Mouse (Mus musculus): ENCODE measurements around the gene Topbp1. TPM values are rescaled to one million over a fixed set of nuclear protein-coding genes. Genes with fewer than 3 reads are reported as not detected.

Topbp1 gene
- total and polyA plus RNA-seq, 3 experiments, result 59.7 to 472 (median 298) TPM

DNA sequence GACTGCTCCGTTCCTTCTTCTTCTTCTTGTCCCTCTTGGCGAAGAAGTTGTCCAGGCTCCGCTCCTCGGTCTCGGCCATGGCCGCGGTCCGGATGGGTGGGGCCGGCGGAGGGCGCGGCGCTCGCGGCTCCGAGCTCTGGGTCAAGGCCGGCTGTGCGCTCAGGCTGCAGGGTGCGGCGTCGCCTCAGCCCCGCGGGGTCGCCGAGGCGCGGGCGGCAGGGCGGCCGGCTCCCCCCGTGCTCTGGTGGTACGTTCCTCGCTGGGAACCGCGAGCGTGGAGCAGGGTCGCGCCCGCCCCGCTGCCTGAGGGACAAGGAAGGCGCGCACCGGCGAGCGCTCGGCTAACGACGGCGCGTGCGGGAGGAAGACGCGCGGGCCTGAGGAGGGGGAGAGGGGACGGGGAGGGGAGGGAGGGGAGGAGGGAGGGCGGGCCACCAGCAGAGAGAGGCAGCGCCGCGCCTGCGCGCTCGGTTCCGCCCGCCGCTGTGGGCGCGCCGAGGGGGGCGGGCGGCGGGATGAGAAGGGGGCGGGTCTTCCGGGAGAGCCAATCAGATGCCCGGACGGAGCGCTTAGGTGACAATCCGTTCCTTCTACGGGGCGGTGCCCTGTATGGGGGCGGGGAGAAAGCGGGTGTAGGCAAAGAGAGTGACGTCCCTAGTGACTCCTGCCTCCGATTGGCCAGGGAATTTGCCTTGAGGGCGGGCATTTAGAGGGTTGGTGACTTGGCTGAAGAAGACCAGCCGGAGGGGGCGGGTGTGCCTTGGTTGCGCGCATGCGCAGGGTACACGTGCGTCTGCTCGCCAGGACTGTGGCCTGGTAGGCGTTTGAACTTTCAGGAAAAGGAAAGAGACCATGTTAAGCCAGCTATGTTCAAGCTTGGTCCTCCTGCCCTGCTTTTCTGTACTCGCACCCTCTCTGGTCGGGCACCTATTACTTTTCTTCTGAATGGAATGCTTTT, 60.6 kb downstream of the Topbp1 start, which contains the start of gene Cdv3:
Cdv3 (minus strand) TSS at position 551 of the 958 bp plus-strand sequence.
- Histone ChIP-seq H3K27me3 (ENCODE audit: insufficient read depth, low read length) (no peaks in the 10 kb centered on the region), H3K4me1 (ENCODE audit: insufficient read depth, low read depth, low read length) (peaks cover 28% of the 10 kb centered on the region), H3K36me3 (replicated peaks) (peaks cover 47% of the 10 kb centered on the region), H3K4me3 (ENCODE audit: low read depth, low read length) (peak within 1 kb of the TSS; percentile 81), H3K9me3 (replicated peaks) (peaks cover 2% of the 10 kb centered on the region; the same call in 1 of the 2 replicates)
- ATAC-seq (ENCODE audit: extremely low read depth, insufficient number of reproducible peaks, low FRiP score, poor library complexity, severe bottlenecking) (peak; percentile 99), DNase-seq (ENCODE audit: low spot score) (peak; percentile 96)
- TF ChIP-seq TAL1 (conservative IDR thresholded peaks at IDR 0.05; ENCODE audit: low read depth, low read length), result no peak
- no peak for TF ChIP-seq CTCF (IDR thresholded peaks at IDR 0.05; ENCODE audit: low read depth, low read length)
- no peak for TF ChIP-seq GATA2 (IDR thresholded peaks at IDR 0.05; ENCODE audit: borderline replicate concordance, low read depth, low read length)
- no peak for TF ChIP-seq POLR2AphosphoS5 (IDR thresholded peaks at IDR 0.05; ENCODE audit: insufficient replicate concordance, low read depth, low read length)
- no peak for TF ChIP-seq GATA1 (IDR thresholded peaks at IDR 0.05; ENCODE audit: borderline replicate concordance, low read length)

DNA sequence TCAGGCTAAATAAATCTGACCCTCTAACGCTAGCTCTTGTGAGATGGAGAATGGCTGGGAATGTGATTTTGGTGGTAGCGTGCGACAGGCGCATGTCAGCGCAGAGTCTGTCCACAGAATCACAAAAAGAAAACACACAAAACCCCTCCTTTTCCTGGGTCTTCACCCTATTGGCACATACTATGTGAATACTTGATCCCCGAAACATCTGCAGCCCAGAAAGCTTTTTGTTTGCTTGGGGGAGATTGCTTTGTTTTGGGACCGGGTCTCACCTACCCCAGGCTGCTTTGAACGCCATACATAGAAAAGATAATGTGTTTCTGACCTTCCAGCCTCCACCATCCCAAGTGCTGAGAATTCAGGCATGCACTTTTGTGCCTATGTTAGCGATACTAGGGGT, 61.3 kb downstream of the Topbp1 start:
- no peaks in the 10 kb centered on the region for H3K27me3 ChIP-seq (ENCODE audit: insufficient read depth, low read length)
- ATAC-seq (ENCODE audit: extremely low read depth, insufficient number of reproducible peaks, low FRiP score, poor library complexity, severe bottlenecking), result no peak
- peak overlapping the region; percentile 81 for H3K4me3 ChIP-seq (ENCODE audit: low read depth, low read length)
- no peak for DNase-seq (ENCODE audit: low spot score)
- peaks cover 22% of the 10 kb centered on the region for H3K4me1 ChIP-seq (ENCODE audit: insufficient read depth, low read depth, low read length)
- TF ChIP-seq GATA2 (IDR thresholded peaks at IDR 0.05; ENCODE audit: borderline replicate concordance, low read depth, low read length) (no peak), CTCF (IDR thresholded peaks at IDR 0.05; ENCODE audit: low read depth, low read length) (no peak), TAL1 (conservative IDR thresholded peaks at IDR 0.05; ENCODE audit: low read depth, low read length) (no peak), POLR2AphosphoS5 (IDR thresholded peaks at IDR 0.05; ENCODE audit: insufficient replicate concordance, low read depth, low read length) (no peak), GATA1 (IDR thresholded peaks at IDR 0.05; ENCODE audit: borderline replicate concordance, low read length) (no peak)
- peaks cover 2% of the 10 kb centered on the region; the same call in 1 of the 2 replicates for H3K9me3 ChIP-seq (replicated peaks)
- peaks cover 41% of the 10 kb centered on the region for H3K36me3 ChIP-seq (replicated peaks)

DNA sequence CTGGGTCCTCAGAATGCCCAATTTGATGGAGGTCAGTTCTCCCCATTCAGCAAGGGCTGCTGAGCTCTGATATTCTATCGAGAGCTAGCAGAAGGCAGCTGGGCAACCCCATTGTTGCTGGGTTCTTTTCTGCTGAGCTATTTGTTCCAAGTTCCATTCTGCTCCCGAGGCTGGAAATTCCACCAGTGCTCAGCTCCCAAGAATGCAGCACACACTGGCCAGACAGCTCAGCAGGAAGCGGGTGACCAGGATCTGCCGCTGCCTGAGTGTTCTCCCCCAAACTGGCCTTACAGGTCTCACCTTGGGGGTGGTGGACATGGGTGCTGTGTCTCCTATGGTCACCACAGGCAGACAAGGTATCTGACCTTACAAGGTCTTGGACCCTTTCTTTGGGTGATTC, 64.9 kb downstream of the Topbp1 start:
- no peak for DNase-seq (ENCODE audit: low spot score)
- no peak overlapping the region for H3K4me3 ChIP-seq (ENCODE audit: low read depth, low read length)
- peaks cover 2% of the 10 kb centered on the region; the same call in 1 of the 2 replicates for H3K9me3 ChIP-seq (replicated peaks)
- peaks cover 26% of the 10 kb centered on the region for H3K4me1 ChIP-seq (ENCODE audit: insufficient read depth, low read depth, low read length)
- TF ChIP-seq CTCF (IDR thresholded peaks at IDR 0.05; ENCODE audit: low read depth, low read length) (no peak), POLR2AphosphoS5 (IDR thresholded peaks at IDR 0.05; ENCODE audit: insufficient replicate concordance, low read depth, low read length) (no peak), GATA1 (IDR thresholded peaks at IDR 0.05; ENCODE audit: borderline replicate concordance, low read length) (no peak), GATA2 (IDR thresholded peaks at IDR 0.05; ENCODE audit: borderline replicate concordance, low read depth, low read length) (no peak), TAL1 (conservative IDR thresholded peaks at IDR 0.05; ENCODE audit: low read depth, low read length) (no peak)
- no peak for ATAC-seq (ENCODE audit: extremely low read depth, insufficient number of reproducible peaks, low FRiP score, poor library complexity, severe bottlenecking)
- H3K36me3 ChIP-seq (replicated peaks), result peaks cover 32% of the 10 kb centered on the region
- no peaks in the 10 kb centered on the region for H3K27me3 ChIP-seq (ENCODE audit: insufficient read depth, low read length)

DNA sequence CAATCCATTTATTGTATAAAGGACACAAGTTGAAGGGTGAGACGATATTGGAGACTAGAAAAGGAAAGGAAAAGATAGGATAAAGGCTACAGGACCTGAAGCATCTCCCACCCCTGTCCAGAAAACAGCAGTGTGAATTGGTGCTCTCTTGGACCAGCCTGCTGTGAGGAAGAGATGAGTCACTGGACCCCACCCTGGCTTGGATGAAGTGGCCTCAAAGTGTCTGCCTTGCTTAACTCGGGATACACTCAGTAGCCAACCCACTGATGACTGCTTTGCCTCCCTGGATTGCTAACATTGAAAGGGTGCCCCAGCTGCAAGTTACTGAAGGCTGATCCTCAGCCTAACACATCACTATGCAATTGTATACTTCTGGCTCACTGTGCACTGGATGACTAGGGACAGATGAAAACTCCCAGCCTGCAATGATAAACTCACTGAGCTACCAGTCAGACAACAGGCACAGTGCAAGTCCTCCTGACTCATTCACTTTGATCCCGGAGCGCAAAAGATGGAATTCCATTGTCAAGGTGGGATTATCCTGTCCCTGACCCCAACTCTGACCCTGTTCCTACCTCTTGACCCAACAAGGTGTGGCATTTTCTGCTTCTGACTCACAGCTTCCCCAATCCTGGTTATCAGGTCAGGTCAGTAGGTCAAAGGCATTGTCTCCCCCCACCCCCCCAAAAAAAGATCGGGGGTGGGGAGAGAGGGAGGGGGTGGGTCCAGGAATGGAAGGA, 67.4 kb downstream of the Topbp1 start:
- peaks cover 30% of the 10 kb centered on the region for H3K36me3 ChIP-seq (replicated peaks)
- ATAC-seq (ENCODE audit: extremely low read depth, insufficient number of reproducible peaks, low FRiP score, poor library complexity, severe bottlenecking) (no peak), DNase-seq (ENCODE audit: low spot score) (no peak)
- peaks cover 11% of the 10 kb centered on the region; the same call in 1 of the 2 replicates for H3K4me1 ChIP-seq (ENCODE audit: insufficient read depth, low read depth, low read length)
- H3K27me3 ChIP-seq (ENCODE audit: insufficient read depth, low read length), result peaks cover 3% of the 10 kb centered on the region; the same call in 1 of the 2 replicates
- H3K9me3 ChIP-seq (replicated peaks), result no peaks in the 10 kb centered on the region
- H3K4me3 ChIP-seq (ENCODE audit: low read depth, low read length), result no peak overlapping the region
- no peak for TF ChIP-seq POLR2AphosphoS5 (IDR thresholded peaks at IDR 0.05; ENCODE audit: insufficient replicate concordance, low read depth, low read length)

DNA sequence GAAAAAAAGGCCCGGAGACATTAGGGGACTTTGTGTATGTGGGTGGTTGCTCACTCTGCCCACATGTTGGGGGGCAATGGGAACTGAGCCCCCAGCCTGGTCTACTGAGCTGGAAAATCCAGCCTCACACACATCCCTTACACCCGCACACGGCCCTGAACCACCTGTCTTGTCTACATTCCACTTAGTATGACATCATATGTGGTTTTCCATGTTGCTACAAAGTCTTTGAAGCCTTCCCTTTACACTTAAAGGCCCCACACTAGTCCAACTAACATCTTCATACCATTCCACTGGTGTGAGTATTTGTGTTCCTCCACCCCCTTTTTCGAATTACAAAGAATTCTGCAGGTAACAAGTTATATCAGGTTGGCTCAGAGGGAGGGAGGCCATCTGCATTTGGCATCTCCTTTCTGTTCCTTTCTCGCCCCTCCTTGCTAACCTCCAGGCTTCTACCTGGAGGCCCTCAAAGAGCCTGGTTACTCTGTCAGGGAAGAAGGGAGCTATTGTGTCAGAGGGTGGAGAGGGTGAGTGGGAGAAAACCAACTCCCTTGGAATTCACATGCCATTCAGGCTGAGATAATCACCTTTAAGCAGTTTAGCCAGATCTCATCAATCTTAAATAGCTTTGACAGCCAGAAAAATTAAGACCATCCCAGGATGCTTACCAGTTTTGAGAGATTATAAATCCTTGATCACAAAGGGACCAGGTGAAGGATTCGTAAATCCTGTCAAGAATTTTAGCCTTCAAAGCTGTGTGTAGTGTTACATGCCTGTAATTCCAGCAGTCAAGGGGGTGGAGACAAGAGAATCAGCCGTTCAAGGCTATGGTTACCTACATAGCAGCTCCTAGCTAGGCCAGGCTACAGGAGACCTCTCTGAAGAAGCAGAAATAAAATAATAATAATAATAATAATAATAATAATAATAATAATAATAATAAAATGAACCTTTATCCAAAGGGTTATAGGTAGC, 71.6 kb downstream of the Topbp1 start:
- TF ChIP-seq CTCF (IDR thresholded peaks at IDR 0.05; ENCODE audit: low read depth, low read length), result no peak
- TF ChIP-seq GATA2 (IDR thresholded peaks at IDR 0.05; ENCODE audit: borderline replicate concordance, low read depth, low read length), result no peak
- no peak for TF ChIP-seq GATA1 (IDR thresholded peaks at IDR 0.05; ENCODE audit: borderline replicate concordance, low read length)
- TF ChIP-seq POLR2AphosphoS5 (IDR thresholded peaks at IDR 0.05; ENCODE audit: insufficient replicate concordance, low read depth, low read length), result no peak
- TF ChIP-seq TAL1 (conservative IDR thresholded peaks at IDR 0.05; ENCODE audit: low read depth, low read length), result no peak
- DNase-seq (ENCODE audit: low spot score) (no peak), ATAC-seq (ENCODE audit: extremely low read depth, insufficient number of reproducible peaks, low FRiP score, poor library complexity, severe bottlenecking) (no peak)
- H3K9me3 ChIP-seq (replicated peaks), result no peaks in the 10 kb centered on the region
- peaks cover 5% of the 10 kb centered on the region for H3K36me3 ChIP-seq (replicated peaks)
- H3K27me3 ChIP-seq (ENCODE audit: insufficient read depth, low read length), result peaks cover 3% of the 10 kb centered on the region; the same call in 1 of the 2 replicates
- H3K4me3 ChIP-seq (ENCODE audit: low read depth, low read length), result no peak overlapping the region
- peaks cover 11% of the 10 kb centered on the region; the same call in 1 of the 2 replicates for H3K4me1 ChIP-seq (ENCODE audit: insufficient read depth, low read depth, low read length)
